In genomic region chr4:137995399-137995798, GRCm38 (mm10) we compare ENCODE assay signal across 8 mouse cellular contexts. TPM values are rescaled to one million over a fixed set of nuclear protein-coding genes. Genes with fewer than 3 reads are reported as not detected.
DNase-seq lines count a peak whose midpoint lies in the region; ATAC-seq lines count a peak whose summit lies in the region.

No protein-coding gene starts in this region.

- H3K4me1 ChIP-seq in neural tube, embryonic 11.5 days (ENCODE audit: control insufficient read depth, insufficient read depth, low read length) = peaks cover 16% of the 10 kb centered on the region
- peaks cover 20% of the 10 kb centered on the region for H3K4me1 ChIP-seq in kidney, embryonic 14.5 days (ENCODE audit: control insufficient read depth, insufficient read depth, low read length)

- H3K9ac ChIP-seq in neural tube, embryonic 11.5 days (ENCODE audit: low read length) = peak overlapping the region; percentile 26
- peak overlapping the region; percentile 99; the same call in 1 of the 2 replicates for H3K9ac ChIP-seq in kidney, embryonic 14.5 days (ENCODE audit: low read depth, low read length)

- intact Hi-C loops in gastrocnemius, postnatal 14 days (cut with DNase I; ENCODE audit: low total_unique reads) = no loop called here
- intact Hi-C loops in left cerebral cortex, postnatal 4 days (cut with DNase I) = no loop called here

- no peak for DNase-seq in neural tube, embryonic 11.5 days (ENCODE audit: low spot score)
- DNase-seq in neural tube, embryonic 10.5 days (ENCODE audit: extremely low spot score, low spot score) = no peak
- DNase-seq in gastrocnemius, postnatal 14 days = peak; percentile 30
- DNase-seq in lung, postnatal 25 days (ENCODE audit: low spot score) = peak; percentile 71
- DNase-seq in embryo, embryonic 10.5 days (ENCODE audit: low spot score) = no peak
- DNase-seq in left cerebral cortex, postnatal 4 days = no peak
- DNase-seq in right cerebral cortex, postnatal 25 days = no peak

- peaks cover 7% of the 10 kb centered on the region for H3K36me3 ChIP-seq in neural tube, embryonic 11.5 days (ENCODE audit: control insufficient read depth, insufficient read depth, low read length)
- peaks cover 32% of the 10 kb centered on the region for H3K36me3 ChIP-seq in kidney, embryonic 14.5 days (ENCODE audit: control insufficient read depth, insufficient read depth, low read length)

- no peaks in the 10 kb centered on the region for H3K9me3 ChIP-seq in neural tube, embryonic 11.5 days (ENCODE audit: control insufficient read depth, low read length)
- H3K9me3 ChIP-seq in kidney, embryonic 14.5 days (ENCODE audit: control insufficient read depth, low read length) = no peaks in the 10 kb centered on the region

- H3K27ac ChIP-seq in neural tube, embryonic 11.5 days (ENCODE audit: low read depth, low read length) = no peak overlapping the region
- no peak overlapping the region for H3K27ac ChIP-seq in kidney, embryonic 14.5 days (ENCODE audit: low read depth, low read length)

- H3K4me2 ChIP-seq in neural tube, embryonic 11.5 days (ENCODE audit: low read depth) = peak overlapping the region; percentile 51
- peak overlapping the region; percentile 60 for H3K4me2 ChIP-seq in kidney, embryonic 14.5 days (replicated peaks; ENCODE audit: low read depth, low read length)

- H3K27me3 ChIP-seq in neural tube, embryonic 11.5 days (ENCODE audit: control insufficient read depth, insufficient read depth, low read length) = no peaks in the 10 kb centered on the region
- no peaks in the 10 kb centered on the region for H3K27me3 ChIP-seq in kidney, embryonic 14.5 days (ENCODE audit: control insufficient read depth, insufficient read depth, low read length)

- WGBS in neural tube, embryonic 11.5 days = 87% methylated on average over 12 of the region's 12 CpGs
- WGBS in kidney, embryonic 14.5 days = 70% methylated on average over 12 of the region's 12 CpGs

- H3K4me3 ChIP-seq in neural tube, embryonic 11.5 days (ENCODE audit: low read depth, low read length) = peak overlapping the region; percentile 99
- H3K4me3 ChIP-seq in kidney, embryonic 14.5 days (ENCODE audit: low read length) = peak overlapping the region; percentile 99

- no peak for ATAC-seq in neural tube, embryonic 11.5 days (ENCODE audit: insufficient read depth, low FRiP score, low TSS enrichment)
- ATAC-seq in kidney, embryonic 14.5 days (ENCODE audit: low FRiP score, low TSS enrichment) = no peak

RNA-seq across cellular contexts. Expression of gene Eif4g3, which starts 2.6 kb away (rescaled TPM):
- polyA plus RNA-seq in neural tube, embryonic 11.5 days (2014; fragmentation: Nextera tagmentation; extraction: Ambion mirVana) = 51.0 and 55.0 TPM in 2 replicates
- 10 to 100 TPM; 95.2 to 98.9 TPM for total RNA-seq in gastrocnemius, postnatal 14 days (2021)
- 35.6 and 55.9 TPM in 2 replicates for polyA plus RNA-seq in kidney, embryonic 14.5 days (2014; fragmentation: Nextera tagmentation; extraction: Ambion mirVana)
- 100 to 1,000 TPM; 192 TPM for total RNA-seq in left cerebral cortex, postnatal 4 days (2021)

Comparison
In these comparisons a context has a peak if more than half of its experiments do, and no peak if none do; other contexts are left out.
1. DNase-seq: peak in gastrocnemius, postnatal 14 days (single experiment) and lung, postnatal 25 days (single experiment); none in neural tube, embryonic 11.5 days (single experiment), neural tube, embryonic 10.5 days (single experiment), embryo, embryonic 10.5 days (single experiment), left cerebral cortex, postnatal 4 days (single experiment) and right cerebral cortex, postnatal 25 days (single experiment).